ENCODE assay signal across 25 mouse cellular contexts in the genomic region with DNA sequence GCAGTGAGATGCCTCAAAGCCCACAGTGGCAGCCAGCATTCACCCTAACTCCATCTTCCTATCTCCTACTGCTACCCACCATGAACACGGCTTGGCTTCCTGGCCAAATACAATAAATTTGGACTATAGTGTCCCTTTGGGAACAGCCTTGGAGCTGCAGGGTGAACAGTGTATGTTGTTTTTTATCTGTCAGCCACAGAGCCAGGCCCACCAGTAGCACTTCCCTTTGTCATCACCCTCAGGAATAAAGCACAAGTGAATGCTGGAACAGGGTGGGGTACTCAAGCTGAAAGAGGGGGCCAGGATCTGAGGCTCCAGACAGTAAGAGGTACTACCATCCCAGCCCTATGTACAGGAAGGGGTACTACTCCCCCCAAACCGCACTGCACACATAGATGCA. TPM values are rescaled to one million over a fixed set of nuclear protein-coding genes. Genes with fewer than 3 reads are reported as not detected.
A peak's percentile ranks its signal among the peaks of the same experiment; 100 is the strongest.
DNase-seq lines count a peak whose midpoint lies in the region; ATAC-seq and TF ChIP-seq lines count a peak whose summit lies in the region.
"Had no signal": no experiment of that assay in that cellular context is flagged by ENCODE, and none has a peak within 500 bp of the region (broad histone marks: within the 10 kb centered on the region; RNA-seq: fewer than 3 reads in every experiment).

No protein-coding gene starts in this region.

- ATAC-seq in megakaryocyte, adult 5-6 weeks (ENCODE audit: poor library complexity, severe bottlenecking), result peak; percentile 13; the same call in 1 of the 2 replicates
- ATAC-seq: forebrain, embryonic 16.5 days; midbrain, embryonic 13.5 days had no signal

- H3K27me3 ChIP-seq in heart, embryonic 10.5 days (ENCODE audit: insufficient read depth, poor library complexity, severe bottlenecking), result no peaks in the 10 kb centered on the region
- H3K27me3 ChIP-seq in MEL (ENCODE audit: control insufficient read depth in 1 of 2, insufficient read depth in 2 of 2, low read length in 2 of 2), result no peaks in the 10 kb centered on the region
- H3K27me3 ChIP-seq: limb, embryonic 15.5 days; midbrain, embryonic 13.5 days; stomach, embryonic 15.5 days had no signal

- H3K4me3 ChIP-seq in heart, embryonic 10.5 days, result no peak overlapping the region
- no peak overlapping the region for H3K4me3 ChIP-seq in layer of hippocampus, adult 2 months
- H3K4me3 ChIP-seq in MEL (ENCODE audit: control insufficient read depth in 1 of 2, insufficient read depth in 1 of 2, low read depth in 2 of 2, low read length in 2 of 2), result no peak overlapping the region
- H3K4me3 ChIP-seq: forebrain, embryonic 10.5 days; left cerebral cortex, adult 2 months; limb, embryonic 15.5 days; midbrain, embryonic 13.5 days; stomach, embryonic 15.5 days had no signal

- peak overlapping the region; percentile 44; the same call in 1 of the 2 replicates for H3K27ac ChIP-seq in heart, embryonic 10.5 days
- peak overlapping the region; percentile 14; the same call in 1 of the 2 replicates for H3K27ac ChIP-seq in layer of hippocampus, adult 2 months
- H3K27ac ChIP-seq in MEL (ENCODE audit: control insufficient read depth, low read depth, low read length), result peak overlapping the region; percentile 62
- H3K27ac ChIP-seq: forebrain, embryonic 10.5 days; hindbrain, embryonic 14.5 days; left cerebral cortex, adult 2 months; limb, embryonic 15.5 days; midbrain, embryonic 13.5 days; stomach, embryonic 15.5 days had no signal

- DNase-seq in heart, embryonic 10.5 days (ENCODE audit: low spot score), result no peak
- no peak for DNase-seq in heart, adult 11 months
- DNase-seq in layer of hippocampus, adult 2 months (ENCODE audit: low spot score in 2 of 2), result no peak
- DNase-seq in layer of hippocampus, adult 9-10 months (ENCODE audit: low spot score), result no peak
- peak; percentile 71 for DNase-seq in MEL (ENCODE audit: low read depth, low spot score)
- DNase-seq in cerebellum, adult 8-10 months, result no peak
- DNase-seq: adrenal gland, postnatal 25 days; cerebellum, adult 9-11 months; gastrocnemius, postnatal 25 days; heart, postnatal 4 days; kidney, adult 8-10 months; kidney, postnatal 36 days; layer of hippocampus, adult 9-11 months; left cerebral cortex, postnatal 4 days; lung, adult 2 months; thymus, adult 2 months; thymus, postnatal 4 days had no signal

- WGBS in heart, embryonic 10.5 days, result 56% methylated on average over 2 of the region's 2 CpGs

- no peaks in the 10 kb centered on the region for H3K36me3 ChIP-seq in heart, embryonic 10.5 days
- H3K36me3 ChIP-seq in MEL (ENCODE audit: control insufficient read depth in 1 of 2, insufficient read depth in 2 of 2, low read length in 2 of 2), result peaks cover 0 to 33% of the 10 kb centered on the region in 2 experiments; a peak in 2 of 4 replicates
- H3K36me3 ChIP-seq: stomach, embryonic 15.5 days had no signal

- TF ChIP-seq EP300 in MEL (IDR thresholded peaks at IDR 0.05; ENCODE audit: low read depth in 1 of 2, low read length in 2 of 2), result peak; percentile 56 to 57

- H3K9me3 ChIP-seq in heart, embryonic 10.5 days, result no peaks in the 10 kb centered on the region
- H3K9me3 ChIP-seq in MEL (replicated peaks; ENCODE audit: insufficient read depth, low read length), result no peaks in the 10 kb centered on the region
- H3K9me3 ChIP-seq: forebrain, embryonic 10.5 days; limb, embryonic 15.5 days; midbrain, embryonic 13.5 days; stomach, embryonic 15.5 days had no signal

- TF ChIP-seq POLR2A in MEL (IDR thresholded peaks at IDR 0.05; ENCODE audit: control insufficient read depth in 1 of 2, insufficient read depth in 1 of 2, low read depth in 1 of 2, low read length in 2 of 2, poor library complexity in 1 of 2), result no peak

- no peak for TF ChIP-seq CTCF in layer of hippocampus, adult 2 months (conservative IDR thresholded peaks at IDR 0.05)
- no peak for TF ChIP-seq CTCF in MEL (IDR thresholded peaks at IDR 0.05 in 2 of 3, conservative IDR thresholded peaks at IDR 0.05 in 1 of 3; ENCODE audit: control insufficient read depth in 1 of 3, insufficient read depth in 1 of 3, low read depth in 2 of 3, low read length in 3 of 3, poor library complexity in 1 of 3, severe bottlenecking in 1 of 3)

- peaks cover 5% of the 10 kb centered on the region; the same call in 1 of the 2 replicates for H3K79me2 ChIP-seq in MEL (ENCODE audit: control insufficient read depth, insufficient read depth, low read length, poor library complexity)

- peak overlapping the region; percentile 27; the same call in 1 of the 2 replicates for H3K9ac ChIP-seq in MEL (ENCODE audit: control insufficient read depth, low read depth, low read length, poor library complexity, severe bottlenecking)
- H3K9ac ChIP-seq: hindbrain, embryonic 14.5 days; limb, embryonic 15.5 days; midbrain, embryonic 13.5 days; stomach, embryonic 15.5 days had no signal

- TF ChIP-seq RAD21 in MEL (IDR thresholded peaks at IDR 0.05; ENCODE audit: low read depth, low read length), result no peak

- peaks cover 37% of the 10 kb centered on the region for H3K4me1 ChIP-seq in heart, embryonic 10.5 days
- H3K4me1 ChIP-seq in MEL (ENCODE audit: control insufficient read depth in 1 of 2, insufficient read depth in 2 of 2, low read length in 2 of 2), result peaks cover 12 to 38% of the 10 kb centered on the region in 2 experiments

TF ChIP-seq in MEL, 35 proteins besides CTCF, POLR2A, EP300 and RAD21 (continues in another document):
- TF ChIP-seq MEF2A (IDR thresholded peaks at IDR 0.05; ENCODE audit: extremely low read depth, insufficient replicate concordance, low read depth, low read length, poor library complexity, severe bottlenecking), result no peak
- TF ChIP-seq MAX (IDR thresholded peaks at IDR 0.05; ENCODE audit: low read length), result no peak
- TF ChIP-seq SIN3A (IDR thresholded peaks at IDR 0.05; ENCODE audit: low read length), result no peak
- no peak for TF ChIP-seq KAT2A (conservative IDR thresholded peaks at IDR 0.05; ENCODE audit: low read depth, low read length)
- TF ChIP-seq ZNF384 (IDR thresholded peaks at IDR 0.05; ENCODE audit: low read depth, low read length), result no peak
- TF ChIP-seq BHLHE40 (IDR thresholded peaks at IDR 0.05; ENCODE audit: borderline replicate concordance, low read depth, low read length), result no peak
- TF ChIP-seq E2F4 (IDR thresholded peaks at IDR 0.05; ENCODE audit: borderline replicate concordance, low read depth, low read length), result no peak
- peak; percentile 43; the same call in 1 of the 2 replicates for TF ChIP-seq TCF12 (IDR thresholded peaks at IDR 0.05; ENCODE audit: low read depth, low read length)
- TF ChIP-seq SMC3 (IDR thresholded peaks at IDR 0.05; ENCODE audit: low read depth, low read length), result no peak
- TF ChIP-seq ETS1 (IDR thresholded peaks at IDR 0.05; ENCODE audit: low read depth, low read length), result 0 out of 2 replicates have a peak, but pooled peaks have one; percentile 9
- no peak for TF ChIP-seq MYC (IDR thresholded peaks at IDR 0.05; ENCODE audit: low read depth, low read length)
- no peak for TF ChIP-seq POLR2AphosphoS2 (IDR thresholded peaks at IDR 0.05; ENCODE audit: low read length)
- no peak for TF ChIP-seq MAFK (IDR thresholded peaks at IDR 0.05; ENCODE audit: borderline replicate concordance, low read depth, low read length)
- TF ChIP-seq MXI1 (IDR thresholded peaks at IDR 0.05; ENCODE audit: low read depth, low read length), result no peak
- TF ChIP-seq UBTF (IDR thresholded peaks at IDR 0.05; ENCODE audit: borderline replicate concordance, insufficient read depth, low read depth, low read length), result no peak
- TF ChIP-seq ZMIZ1 (IDR thresholded peaks at IDR 0.05; ENCODE audit: low read depth, low read length), result no peak
- peak; percentile 86 for TF ChIP-seq TAL1 (IDR thresholded peaks at IDR 0.05; ENCODE audit: low read length)
- no peak for TF ChIP-seq NELFE (IDR thresholded peaks at IDR 0.05; ENCODE audit: low read depth, low read length)
- no peak for TF ChIP-seq HCFC1 (IDR thresholded peaks at IDR 0.05; ENCODE audit: low read depth, low read length)
- no peak for TF ChIP-seq MAZ (IDR thresholded peaks at IDR 0.05; ENCODE audit: low read depth, low read length)
- no peak for TF ChIP-seq USF2 (IDR thresholded peaks at IDR 0.05; ENCODE audit: borderline replicate concordance in 1 of 2, insufficient read depth in 1 of 2, low read depth in 1 of 2, low read length in 2 of 2)
- TF ChIP-seq ELF1 (IDR thresholded peaks at IDR 0.05; ENCODE audit: low read depth, low read length), result no peak
- no peak for TF ChIP-seq RCOR1 (IDR thresholded peaks at IDR 0.05; ENCODE audit: low read depth, low read length)
- no peak for TF ChIP-seq ZC3H11A (IDR thresholded peaks at IDR 0.05; ENCODE audit: low read depth, low read length)
- TF ChIP-seq NRF1 (IDR thresholded peaks at IDR 0.05; ENCODE audit: insufficient read depth, low read depth, low read length, poor library complexity, severe bottlenecking), result no peak
- TF ChIP-seq JUND (IDR thresholded peaks at IDR 0.05; ENCODE audit: low read depth, low read length), result no peak
- no peak for TF ChIP-seq USF1 (IDR thresholded peaks at IDR 0.05; ENCODE audit: low read depth, low read length)
- peak; percentile 73 for TF ChIP-seq GATA1 (IDR thresholded peaks at IDR 0.05; ENCODE audit: low read depth, low read length)
- TF ChIP-seq GABPA (IDR thresholded peaks at IDR 0.05; ENCODE audit: low read depth, low read length), result no peak
- TF ChIP-seq CHD1 (IDR thresholded peaks at IDR 0.05; ENCODE audit: low read depth, low read length), result no peak
- TF ChIP-seq ZKSCAN1 (IDR thresholded peaks at IDR 0.05; ENCODE audit: low read depth, low read length), result no peak
- TF ChIP-seq CHD2 (IDR thresholded peaks at IDR 0.05; ENCODE audit: low read length), result no peak

RNA-seq across cellular contexts. Expression of a gene that starts 31.6 kb away (rescaled TPM):
- 42.3 and 58.6 TPM in 2 replicates for polyA plus RNA-seq in heart, embryonic 10.5 days (2016; fragmentation: Nextera tagmentation; extraction: Ambion mirVana)
- 10 to 100 TPM; 27.0 to 30.0 TPM for total RNA-seq in layer of hippocampus, adult 2 months (2021)
- 16.7 and 24.8 TPM in 2 replicates for total RNA-seq in MEL (2012; rRNA removed)
- polyA plus RNA-seq in MEL (2012; ENCODE audit: insufficient read depth in 1 of 2, insufficient read length in 2 of 2, low read depth in 1 of 2, low replicate concordance in 2 of 2, missing spikeins in 1 of 2), result 10 to 100 TPM in 1 of 2 experiments, not detected in 1; 29.9 TPM
- total RNA-seq in megakaryocyte, adult 5-6 weeks (2015), result 60.6 and 66.0 TPM in 2 replicates
- total RNA-seq in megakaryocyte, adult 5-6 weeks (2017), result 72.4 and 76.5 TPM in 2 replicates

RNA-seq across cellular contexts. Expression of a gene that starts 42.0 kb away (rescaled TPM):
- polyA plus RNA-seq in heart, embryonic 10.5 days (2016; fragmentation: Nextera tagmentation; extraction: Ambion mirVana), result 0.14 and 0.41 TPM in 2 replicates
- total RNA-seq in layer of hippocampus, adult 2 months (2021), result 1 to 10 TPM; 2.0 to 2.1 TPM
- total RNA-seq in MEL (2012; rRNA removed), result 0.12 TPM in 1 of 2 replicates, not detected in the other
- polyA plus RNA-seq in MEL (2012; ENCODE audit: insufficient read depth in 1 of 2, insufficient read length in 2 of 2, low read depth in 1 of 2, low replicate concordance in 2 of 2, missing spikeins in 1 of 2), result under 1 TPM in 1 of 2 experiments, not detected in 1; 0.26 TPM
- 0.30 and 0.31 TPM in 2 replicates for total RNA-seq in megakaryocyte, adult 5-6 weeks (2015)
- 0.18 and 0.28 TPM in 2 replicates for total RNA-seq in megakaryocyte, adult 5-6 weeks (2017)
